Mouse (Mus musculus): ENCODE measurements at regions not wholly inside any gene's neighbourhood (a gene's known extent, or its start where the extent isn't known, plus 50 kb on each side); places are given as distances from the start of the nearest gene placed in this dataset.
"Not testable (repeated sequence)": the region's sequence is repeated elsewhere in the genome, so short reads cannot be mapped to it uniquely, and the experiment has no call there.

DNA sequence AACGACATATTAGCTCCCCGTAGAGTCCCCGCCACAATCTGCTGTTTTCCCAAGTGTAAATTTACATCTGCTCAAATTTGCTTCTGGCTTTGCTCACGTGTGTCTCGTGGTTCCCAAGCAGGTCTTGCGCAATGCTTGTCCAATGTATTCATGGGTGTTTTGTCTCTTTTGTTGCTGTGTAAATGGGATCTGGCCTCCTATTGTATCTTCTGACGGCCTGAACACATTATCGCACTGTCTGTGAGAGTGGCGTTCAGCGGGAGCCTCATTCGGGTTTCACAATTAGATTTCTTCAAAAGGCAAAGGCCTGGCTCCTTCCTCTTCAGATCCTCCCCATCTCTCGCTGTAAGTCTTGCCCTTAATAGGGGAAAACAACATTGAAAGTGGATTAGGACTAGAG is 274.5 kb downstream of the Fam19a5 start:
- no peak for DNase-seq (ENCODE audit: low read depth)

DNA sequence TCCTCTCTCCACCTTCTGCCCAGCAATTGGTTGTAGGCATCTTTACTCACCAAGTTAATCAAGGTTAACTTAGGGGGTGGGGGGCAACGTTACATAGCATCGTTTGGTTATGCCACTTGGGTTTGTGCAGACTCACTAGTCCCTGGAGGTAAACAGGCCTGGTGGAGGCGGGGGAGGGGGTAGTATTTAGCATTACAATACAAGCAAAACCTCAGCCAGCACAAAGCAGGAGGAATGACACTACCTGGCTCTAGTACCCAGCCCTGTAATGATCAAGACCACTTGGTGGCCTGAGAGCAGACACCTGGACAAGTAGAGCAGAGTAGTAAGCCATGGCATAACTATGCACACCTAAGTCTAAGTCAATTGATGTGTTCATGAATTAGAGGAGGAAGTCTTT is 298.0 kb downstream of the Fam19a5 start:
- no peak for DNase-seq (ENCODE audit: low read depth)

DNA sequence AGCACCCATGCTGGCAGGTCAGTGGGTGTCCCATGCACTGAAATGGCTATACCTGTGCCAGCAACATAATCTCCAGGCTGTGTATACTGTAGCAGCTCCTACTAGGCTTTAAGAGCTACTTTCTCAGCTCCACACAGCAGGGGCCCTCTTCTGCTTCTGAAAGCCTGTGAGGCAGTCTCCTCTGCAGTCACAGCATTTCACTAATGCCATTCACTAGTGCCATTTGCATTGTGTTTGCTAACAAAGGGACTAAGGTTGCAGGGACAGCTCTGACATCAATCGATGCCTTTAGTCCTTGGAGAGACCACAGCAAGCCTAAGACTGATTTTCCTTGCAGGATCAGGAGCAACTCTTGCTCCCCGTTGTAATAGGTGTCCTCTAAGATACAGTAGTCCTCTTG is 315.0 kb downstream of the Fam19a5 start:
- DNase-seq (ENCODE audit: low read depth): no peak

DNA sequence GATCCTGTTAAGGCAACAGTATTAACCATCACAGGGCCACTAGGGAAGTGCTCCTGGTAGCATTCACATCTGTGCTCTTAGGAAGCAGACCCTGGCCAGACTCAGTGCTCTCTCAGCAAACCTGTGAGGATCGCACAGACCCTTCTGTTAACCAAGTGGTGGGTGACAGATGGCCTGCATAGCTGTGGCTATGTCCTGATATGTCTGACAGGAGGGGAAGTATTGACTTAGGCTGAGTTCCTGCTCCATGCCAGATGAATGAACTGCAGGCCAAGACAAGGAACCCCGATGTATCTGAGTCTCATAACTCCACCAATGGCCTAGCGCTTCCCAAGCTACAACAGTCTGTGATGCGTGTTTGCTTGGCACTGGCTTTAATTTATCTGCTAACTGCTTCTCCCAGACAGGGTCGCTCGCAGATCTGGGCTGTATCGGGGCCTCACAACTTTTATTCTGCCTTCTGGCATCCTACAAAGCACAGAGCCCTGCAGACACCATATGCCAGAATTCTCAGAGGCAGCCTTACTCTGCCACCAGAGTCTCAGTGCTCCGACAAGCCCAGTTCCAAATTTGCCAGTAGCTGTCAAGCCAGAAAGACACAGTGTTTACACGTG is 332.3 kb downstream of the Fam19a5 start:
- DNase-seq (ENCODE audit: low read depth): no peak

DNA sequence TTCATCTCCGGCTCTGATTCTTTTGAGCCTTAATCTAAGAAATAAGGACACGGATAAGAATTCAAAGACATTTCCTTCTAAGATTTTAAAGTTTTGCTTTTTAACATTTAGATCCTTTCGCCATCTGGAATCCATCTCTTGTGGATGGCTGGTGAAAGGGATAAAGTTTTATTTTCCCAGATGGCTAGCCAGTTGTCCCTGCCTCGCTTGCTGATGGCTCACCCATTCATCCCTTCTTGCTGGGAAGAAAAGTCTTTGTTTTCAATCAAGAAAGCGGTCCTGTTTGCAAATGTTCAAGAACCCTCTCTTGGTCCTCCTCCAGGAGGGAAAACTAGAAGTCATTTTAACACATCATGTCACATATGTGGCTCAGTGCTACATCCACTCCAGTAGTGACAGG is 346.8 kb downstream of the Fam19a5 start:
- no peak for DNase-seq (ENCODE audit: low read depth)

DNA sequence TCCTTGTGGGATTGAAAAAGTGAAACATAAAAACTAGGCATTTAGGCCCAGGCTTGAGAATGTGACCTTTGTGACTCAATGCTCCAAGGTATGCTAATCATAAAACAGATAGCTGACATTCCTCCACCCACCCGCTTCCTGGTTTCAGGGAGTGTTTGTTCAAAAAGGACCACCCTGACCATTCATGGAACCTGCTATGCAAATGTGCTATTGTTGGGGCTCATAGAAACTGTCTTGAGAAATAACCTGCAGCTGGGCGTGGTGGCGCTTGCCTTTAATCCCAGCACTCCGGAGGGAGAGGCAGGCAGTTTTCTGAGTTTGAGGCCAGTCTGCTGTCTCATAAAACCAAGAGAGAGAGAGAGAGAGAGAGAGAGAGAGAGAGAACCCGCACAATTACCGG is 350.8 kb downstream of the Fam19a5 start:
- not testable (repeated sequence) for DNase-seq (ENCODE audit: low read depth)

DNA sequence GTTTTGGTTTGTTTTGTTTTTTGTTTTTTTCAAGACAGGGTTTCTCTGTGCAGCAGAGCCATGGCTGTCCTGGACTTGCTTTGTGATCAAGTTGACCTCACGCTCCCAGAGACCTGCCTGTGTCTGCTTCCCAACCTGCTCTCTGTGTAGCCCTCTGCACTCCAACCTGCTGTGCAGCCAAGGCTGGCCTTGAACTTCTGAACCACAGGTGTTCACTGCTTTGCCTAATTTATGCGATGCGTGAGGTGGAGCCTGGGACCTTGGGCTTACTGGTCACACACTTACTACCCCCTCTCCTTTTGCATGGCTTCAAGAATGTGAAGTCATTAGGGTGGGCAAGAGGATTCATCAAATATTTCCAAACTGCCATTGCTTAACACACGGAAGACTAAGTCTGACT is 354.6 kb downstream of the Fam19a5 start:
- DNase-seq (ENCODE audit: low read depth): no peak

DNA sequence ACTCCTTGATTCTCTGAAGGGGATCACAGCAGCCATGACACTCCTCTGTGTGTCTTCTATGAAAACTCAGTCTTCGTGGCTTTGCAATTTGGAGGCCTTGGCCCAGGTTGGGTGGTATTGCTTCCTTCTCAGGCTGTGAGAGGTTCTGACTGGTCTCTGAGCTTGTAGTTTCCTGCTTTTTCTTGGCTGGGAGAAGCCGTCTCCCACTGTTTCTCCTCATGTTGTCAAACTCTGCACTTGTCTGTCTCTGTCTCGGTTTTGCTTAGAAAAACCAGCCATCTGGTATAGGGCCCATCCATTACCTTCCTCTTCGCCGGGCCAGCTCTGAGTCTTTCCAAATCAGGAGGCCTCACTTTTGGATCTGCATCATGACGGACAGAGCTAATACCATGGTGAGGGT is 360.3 kb downstream of the Fam19a5 start:
- no peak for DNase-seq (ENCODE audit: low read depth)

DNA sequence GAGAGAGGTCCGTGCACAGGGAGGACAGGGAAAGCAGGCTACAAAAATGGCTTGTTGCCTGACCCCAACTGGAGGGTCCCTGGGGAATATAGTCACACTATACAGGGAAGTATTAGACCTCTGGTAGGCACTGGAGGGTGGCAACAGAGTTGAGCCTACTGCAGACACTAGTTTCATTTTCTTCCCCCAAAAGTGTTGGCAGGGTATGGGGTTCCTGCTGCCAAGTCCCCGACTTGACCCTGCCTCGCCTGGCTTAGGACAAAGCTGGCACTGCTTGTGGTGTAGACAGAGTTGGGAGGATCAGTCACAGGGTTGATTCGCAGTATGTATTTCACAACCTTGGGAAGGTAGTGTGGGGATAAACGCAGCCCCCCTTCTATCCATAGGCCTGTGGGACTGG is 362.2 kb downstream of the Fam19a5 start:
- DNase-seq (ENCODE audit: low read depth): no peak

DNA sequence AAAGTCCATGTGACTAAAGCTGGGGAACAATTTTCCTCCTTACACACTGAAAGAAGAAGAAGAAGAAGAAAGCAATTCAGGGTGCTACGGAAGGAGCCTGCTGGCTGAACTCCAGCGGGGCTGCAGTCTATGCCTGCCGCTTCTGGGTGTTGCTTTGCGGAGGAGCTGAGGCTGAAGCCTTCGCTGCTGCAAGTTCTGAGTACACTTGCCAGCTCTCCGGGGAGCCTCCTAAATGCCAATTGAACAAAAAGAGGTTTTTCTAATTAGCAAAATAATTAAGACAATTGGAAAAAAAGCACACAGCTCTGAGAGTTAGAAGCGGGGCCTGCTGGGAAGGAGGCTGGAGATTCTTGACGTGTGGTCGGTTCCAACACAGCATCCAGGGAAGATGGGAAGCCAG is 378.0 kb downstream of the Fam19a5 start:
- DNase-seq (ENCODE audit: low read depth): no peak

DNA sequence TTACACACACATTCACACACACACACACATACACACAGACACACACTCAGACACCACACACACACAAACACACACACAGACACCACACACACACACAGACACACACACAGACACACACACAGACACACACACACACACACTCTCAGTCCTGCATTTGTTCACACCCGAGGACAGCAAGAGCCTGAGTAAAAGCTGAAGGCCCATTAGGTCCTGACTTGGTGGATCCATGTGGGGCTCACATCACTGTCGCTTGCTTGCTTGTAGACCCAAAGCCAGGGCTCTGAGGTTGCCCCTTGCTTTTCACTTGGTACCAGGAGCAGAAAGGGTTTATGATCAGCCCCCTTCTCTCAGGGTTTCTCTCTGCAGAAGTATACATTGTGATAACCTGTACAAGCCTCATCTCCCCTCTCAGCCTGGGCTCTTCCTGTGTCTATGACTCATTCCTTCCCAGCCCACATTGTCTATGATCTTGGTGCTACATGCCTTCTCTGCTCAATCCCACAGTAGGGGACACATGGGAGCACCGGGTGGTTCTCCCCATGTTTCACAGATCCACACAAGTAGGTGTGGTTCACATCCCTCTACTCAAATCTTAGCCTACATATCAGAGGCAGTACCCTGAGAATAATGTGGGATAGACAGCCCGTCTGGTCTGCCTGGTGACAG is 378.8 kb downstream of the Fam19a5 start:
- no peak for DNase-seq (ENCODE audit: low read depth)

DNA sequence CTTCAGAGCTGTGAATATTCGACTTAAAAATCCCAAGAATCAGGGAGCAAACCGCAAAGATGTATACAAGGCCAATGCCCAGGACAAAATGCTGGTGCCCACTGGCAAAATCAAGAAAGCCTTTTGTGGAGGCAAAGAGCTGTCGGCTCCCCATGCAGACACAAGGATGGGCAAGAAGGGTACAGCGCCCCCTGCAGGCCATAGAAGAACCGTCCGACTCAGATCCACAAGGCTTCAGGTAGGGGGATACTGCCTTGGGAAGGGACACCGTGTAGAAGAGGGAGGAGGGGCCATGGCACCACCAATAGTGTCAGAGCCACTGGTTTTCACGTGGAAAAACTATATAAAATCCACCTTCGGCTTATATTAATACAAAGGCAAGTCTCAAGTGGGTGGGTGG is 379.8 kb downstream of the Fam19a5 start:
- no peak for DNase-seq (ENCODE audit: low read depth)

DNA sequence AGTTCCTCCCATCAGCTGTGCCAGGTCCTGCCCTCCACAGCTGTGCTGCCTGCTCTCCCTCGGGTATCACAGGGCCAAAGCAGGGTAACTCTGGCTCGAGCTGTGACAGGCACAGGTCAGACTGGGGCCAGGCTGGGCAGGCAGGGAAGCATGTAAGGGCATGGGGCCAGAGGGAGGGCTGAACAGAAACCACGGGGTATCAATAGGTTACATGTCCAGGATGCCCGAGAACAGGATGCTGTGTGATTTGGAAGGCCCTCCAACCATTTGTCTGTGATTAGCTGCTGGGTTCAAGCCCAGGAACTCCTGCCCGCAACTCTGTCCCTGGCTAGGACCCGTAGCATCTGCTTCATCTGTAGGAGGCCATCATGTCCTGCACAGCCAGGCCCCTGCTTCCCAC is 391.9 kb downstream of the Fam19a5 start:
- no peak for DNase-seq (ENCODE audit: low read depth)

DNA sequence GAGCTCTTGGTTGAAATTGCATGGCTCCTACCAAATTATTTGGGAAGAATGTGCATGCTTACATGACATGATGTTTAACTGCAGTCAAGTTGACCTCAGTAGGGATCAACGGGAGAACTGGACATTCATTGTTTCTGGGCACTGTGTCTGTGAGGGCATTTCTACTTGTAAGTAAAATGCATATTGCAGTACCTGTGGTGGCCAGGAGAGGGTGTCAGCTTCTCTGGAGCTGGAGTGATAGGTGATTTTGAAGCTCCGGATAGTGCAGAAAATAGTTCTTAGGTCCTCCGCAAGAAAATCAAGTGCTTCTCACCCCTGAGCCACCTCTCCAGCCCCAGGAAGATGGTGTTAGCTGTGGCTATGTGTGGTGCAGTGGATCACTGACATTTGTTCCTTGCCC is 396.7 kb downstream of the Fam19a5 start:
- no peak for DNase-seq (ENCODE audit: low read depth)

DNA sequence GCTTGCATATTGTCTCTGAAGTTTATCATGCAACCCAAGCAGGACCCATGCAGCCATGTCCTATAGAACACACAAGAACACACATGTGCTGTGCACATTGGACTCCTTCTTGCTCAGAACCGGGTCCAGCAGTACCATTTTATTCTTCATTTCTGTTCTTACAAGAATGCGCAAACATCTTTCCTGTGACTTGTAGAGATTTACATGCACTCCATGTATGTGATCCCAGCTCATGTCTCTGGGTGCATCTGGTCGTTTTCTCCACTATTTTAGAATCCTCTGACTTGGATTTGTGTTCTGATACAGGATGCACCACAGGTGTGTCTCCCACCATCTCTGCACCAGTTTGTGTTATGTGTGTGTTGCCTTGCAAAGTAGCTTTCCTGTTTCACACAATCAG is 408.4 kb downstream of the Fam19a5 start:
- DNase-seq (ENCODE audit: low read depth): no peak

DNA sequence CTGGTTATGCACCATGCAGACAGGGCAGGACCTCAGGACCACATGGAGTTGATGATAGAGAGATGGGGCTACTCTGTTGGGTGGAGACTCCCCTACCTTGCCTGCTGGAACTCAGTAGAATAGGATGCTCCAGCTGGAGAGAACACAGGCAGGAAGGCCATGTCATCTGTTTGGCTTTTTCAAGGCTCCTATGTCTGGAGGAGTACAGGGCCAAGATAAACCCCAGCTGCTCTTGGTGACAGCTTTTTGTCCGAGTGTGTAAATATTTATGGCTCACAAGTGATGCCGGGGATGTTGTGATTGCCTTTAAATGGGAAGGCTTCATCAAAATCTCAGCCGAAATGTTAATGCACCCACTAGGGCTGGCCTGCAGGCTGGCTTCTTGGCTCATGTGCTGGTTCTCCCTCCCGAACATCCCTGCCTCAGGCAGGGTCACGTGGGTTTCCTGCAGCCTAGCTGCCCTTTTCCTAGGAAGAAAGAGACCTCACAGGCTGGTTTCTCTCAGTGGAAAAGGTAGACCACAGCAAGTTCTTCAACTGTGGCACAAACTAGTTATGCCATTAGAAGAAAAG is 411.7 kb downstream of the Fam19a5 start:
- DNase-seq (ENCODE audit: low read depth): no peak

DNA sequence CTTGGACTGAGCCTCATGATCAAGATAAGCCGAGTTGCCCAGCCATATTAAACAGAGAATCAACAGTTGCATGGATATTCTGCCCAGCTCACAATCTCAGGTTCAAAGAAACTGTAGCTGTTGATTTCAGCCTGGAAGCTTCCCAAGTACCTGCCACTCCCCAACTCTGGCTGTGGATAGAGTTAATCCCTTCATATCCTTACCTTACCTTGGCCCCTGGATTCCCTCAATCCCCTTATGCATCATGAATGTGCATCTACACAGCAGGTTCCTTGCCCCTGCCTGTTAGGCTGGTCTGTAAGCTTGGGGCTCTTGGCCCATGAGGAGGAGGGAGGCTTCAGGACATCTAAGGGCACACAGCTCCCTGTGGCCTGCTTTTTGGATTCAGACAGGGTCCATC is 414.8 kb downstream of the Fam19a5 start:
- DNase-seq (ENCODE audit: low read depth): no peak

DNA sequence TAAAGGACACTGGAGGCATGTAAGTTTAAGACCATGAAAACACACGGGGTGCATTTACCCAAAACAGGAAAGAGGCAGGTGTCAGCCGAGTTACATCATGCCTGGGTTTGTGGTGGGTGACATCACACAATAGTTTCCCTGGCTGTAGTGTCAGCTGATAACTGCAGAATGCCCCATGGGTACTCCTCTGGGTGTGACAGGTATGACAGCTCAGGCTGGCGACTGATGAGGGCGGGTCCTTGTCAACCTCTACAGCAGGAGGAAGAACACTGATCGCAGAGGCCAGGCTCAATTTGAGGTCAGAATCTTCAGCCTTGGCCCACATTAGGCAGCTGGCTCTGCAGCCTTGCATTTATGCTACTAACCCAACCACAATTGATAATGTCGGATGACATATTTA is 428.5 kb downstream of the Fam19a5 start:
- no peak for DNase-seq (ENCODE audit: low read depth)

DNA sequence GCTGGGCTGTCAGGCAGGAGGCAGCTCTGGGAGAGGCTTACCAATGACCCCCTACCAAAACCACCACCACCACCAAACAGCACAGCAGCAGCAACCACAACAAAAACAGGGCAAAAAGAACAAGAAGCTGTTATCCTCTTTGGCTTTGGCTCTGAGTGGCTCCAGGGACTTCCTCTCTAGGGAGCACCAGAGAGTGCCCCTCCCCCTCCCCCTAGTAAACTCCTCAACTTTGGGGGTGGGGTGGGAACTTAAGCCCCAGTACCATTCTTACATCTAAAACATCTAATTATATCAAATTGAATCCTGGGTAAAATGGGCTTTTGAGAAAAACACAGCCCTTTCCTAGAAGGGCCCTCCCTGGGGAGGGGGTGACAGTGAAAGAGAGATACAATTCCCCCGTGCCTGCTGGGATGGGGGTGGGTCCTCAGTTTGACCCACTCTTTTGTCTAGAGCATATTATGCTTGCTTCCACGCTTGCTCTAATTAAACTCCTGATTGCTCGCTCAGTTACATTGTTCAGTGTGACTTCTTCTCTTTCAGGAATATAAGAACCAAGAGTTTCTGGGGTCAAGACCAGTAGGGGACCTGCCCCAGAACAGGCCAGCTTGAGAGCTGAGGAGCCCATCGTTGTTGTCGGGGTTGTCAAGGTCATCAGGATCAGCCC is 443.4 kb downstream of the Fam19a5 start:
- DNase-seq (ENCODE audit: low read depth): no peak

DNA sequence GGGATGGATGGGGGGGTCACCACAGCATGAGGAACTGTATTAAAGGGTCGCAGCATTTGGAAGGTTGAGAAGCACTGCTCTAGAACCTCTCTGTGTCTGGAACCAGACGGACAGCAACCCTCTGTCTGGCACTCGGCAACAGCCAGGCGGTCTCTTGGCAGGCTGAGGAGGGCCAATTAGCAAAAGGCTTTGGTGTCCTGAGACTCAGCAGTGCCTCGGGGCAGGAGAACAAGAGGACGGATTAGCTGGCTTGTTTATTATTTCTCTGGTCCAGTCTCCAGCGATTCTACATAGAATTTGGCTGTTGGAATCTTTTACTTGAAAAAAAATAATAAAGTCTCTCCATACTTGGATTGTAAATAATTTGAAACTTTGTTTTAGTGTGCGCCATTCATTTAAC is 450.4 kb downstream of the Fam19a5 start:
- DNase-seq (ENCODE audit: low read depth): no peak

DNA sequence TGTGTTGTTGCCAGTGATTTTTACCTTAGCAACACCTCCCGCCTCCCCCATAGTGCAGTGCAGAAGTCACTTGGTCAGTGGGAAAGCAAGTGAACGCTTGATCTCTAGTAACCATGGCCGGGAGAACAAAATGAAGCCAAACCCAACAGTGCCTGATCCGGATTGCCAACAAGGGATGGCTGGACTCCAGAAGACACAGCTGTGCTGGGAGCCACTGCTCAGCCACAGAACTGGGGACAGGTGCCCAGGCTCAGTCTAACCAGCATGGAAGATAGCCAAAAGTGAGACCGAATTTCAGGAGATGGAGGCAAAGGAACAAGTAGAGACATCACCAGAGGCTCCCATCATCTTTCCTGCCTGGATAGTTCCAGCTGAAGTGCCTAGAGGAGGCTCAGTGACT is 473.0 kb downstream of the Fam19a5 start:
- no peak for DNase-seq (ENCODE audit: low read depth)

DNA sequence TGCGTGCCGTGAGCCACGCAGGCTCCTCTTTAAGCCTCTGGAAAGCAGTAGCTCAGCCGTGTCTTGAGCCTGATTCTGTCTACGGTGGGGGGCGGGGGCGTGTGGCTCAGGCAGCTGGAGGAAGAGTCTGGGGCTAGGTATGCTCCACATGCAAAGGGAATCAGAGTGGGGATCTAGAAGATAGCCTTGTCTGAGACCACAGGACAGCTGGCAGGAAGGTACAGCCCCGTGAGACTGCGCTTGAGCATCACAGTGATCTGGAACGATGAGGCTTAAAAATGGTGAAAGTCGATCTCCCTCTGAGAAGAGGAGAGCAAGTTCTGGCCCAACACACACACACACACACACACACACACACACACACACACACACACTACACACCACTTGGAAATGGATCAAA is 488.7 kb downstream of the Fam19a5 start:
- no peak for DNase-seq (ENCODE audit: low read depth)

DNA sequence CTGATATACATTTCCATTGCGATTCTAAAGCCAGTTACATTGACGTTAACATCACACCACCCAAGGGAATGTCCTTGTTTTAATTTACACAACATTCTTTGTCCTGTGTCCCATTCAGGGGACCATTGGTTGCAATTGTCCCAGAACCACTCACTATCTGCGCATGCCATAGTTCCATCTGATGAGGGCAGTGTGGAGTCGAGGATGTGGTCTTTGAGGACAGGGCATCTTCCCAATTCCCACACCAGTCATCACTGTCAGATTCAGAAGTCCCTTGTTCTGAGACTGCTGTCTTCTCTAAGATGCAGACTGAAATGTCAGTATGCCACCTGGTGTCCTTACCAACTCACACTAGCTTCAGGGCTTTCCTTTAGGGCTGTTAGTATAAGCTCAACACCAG is 489.6 kb downstream of the Fam19a5 start:
- no peak for DNase-seq (ENCODE audit: low read depth)

DNA sequence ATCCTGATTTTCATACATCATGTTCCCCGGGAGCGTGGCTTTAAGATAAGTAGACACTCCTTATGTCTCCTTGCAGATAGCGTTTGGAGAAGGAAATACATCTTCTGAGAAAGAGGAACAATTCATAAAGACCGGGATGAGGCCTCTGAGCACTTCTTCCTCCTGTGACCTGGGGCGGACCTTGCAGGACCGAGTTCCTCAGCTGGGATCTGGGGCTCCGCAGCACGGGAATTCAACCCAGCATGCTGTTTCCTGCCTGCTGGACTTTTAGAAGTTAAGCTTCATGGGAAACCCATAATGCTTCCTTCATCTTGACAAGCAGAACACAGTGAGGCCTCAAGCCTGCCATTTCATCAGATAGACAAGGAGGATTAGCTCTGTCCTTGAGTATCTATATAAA is 491.4 kb downstream of the Fam19a5 start:
- DNase-seq (ENCODE audit: low read depth): no peak

Measured in induced T-regulatory cell, adult 2 months (primary cell).